9 mouse cellular contexts compared by ENCODE assay signal in genomic region chr10:5600123-5600522, GRCm38 (mm10). TPM values are rescaled to one million over a fixed set of nuclear protein-coding genes. Genes with fewer than 3 reads are reported as not detected.
DNase-seq lines count a peak whose midpoint lies in the region; ATAC-seq and TF ChIP-seq lines count a peak whose summit lies in the region.
"Had no signal": no experiment of that assay in that cellular context is flagged by ENCODE, and none has a peak within 500 bp of the region (broad histone marks: within the 10 kb centered on the region; RNA-seq: fewer than 3 reads in every experiment).

No protein-coding gene starts in this region.

- peak; percentile 86 for TF ChIP-seq CTCF in intestine, postnatal 0 days (IDR thresholded peaks at IDR 0.05; ENCODE audit: low read depth)

- no peak overlapping the region for H3K4me2 ChIP-seq in intestine, postnatal 0 days (replicated peaks; ENCODE audit: low read depth)
- no peak overlapping the region for H3K4me2 ChIP-seq in midbrain, embryonic 13.5 days (replicated peaks)
- H3K4me2 ChIP-seq: stomach, embryonic 15.5 days had no signal

- intact Hi-C loops in left cerebral cortex, postnatal 14 days (cut with DNase I): loop anchor here (2.0 to 5.0 kb wide), 2 partner anchors 37 to 191 kb away; partner anchors contain the start of gene Vip

- 13% methylated on average over 7 of the region's 7 CpGs for WGBS in intestine, postnatal 0 days
- WGBS in midbrain, embryonic 13.5 days: 21% methylated on average over 7 of the region's 7 CpGs

- DNase-seq in 3134 (ENCODE audit: extremely low read depth, insufficient read length, low spot score): peak; percentile 49
- peak; percentile 49 for DNase-seq in Muller cell, postnatal 12 days (ENCODE audit: inconsistent ontology term)
- DNase-seq in cerebellum, adult 9-10 months: peak; percentile 77
- peak; percentile 12 to 61 for DNase-seq in frontal cortex, postnatal 10 days (ENCODE audit: low spot score in 2 of 2)
- peak; percentile 64 to 85 for DNase-seq in left cerebral cortex, postnatal 14 days (ENCODE audit: low spot score in 2 of 2)
- peak; percentile 50 to 68 for DNase-seq in spleen, postnatal 10 days (ENCODE audit: low spot score in 2 of 2)

- no peak overlapping the region for H3K9ac ChIP-seq in intestine, postnatal 0 days (ENCODE audit: low read depth, low read length)
- H3K9ac ChIP-seq in midbrain, embryonic 13.5 days (replicated peaks): no peak overlapping the region
- H3K9ac ChIP-seq: stomach, embryonic 15.5 days had no signal

- no peak overlapping the region for H3K27ac ChIP-seq in intestine, postnatal 0 days (ENCODE audit: low read depth, low read length)
- no peak overlapping the region for H3K27ac ChIP-seq in midbrain, embryonic 13.5 days
- H3K27ac ChIP-seq: stomach, embryonic 15.5 days had no signal

- H3K36me3 ChIP-seq in intestine, postnatal 0 days (ENCODE audit: control insufficient read depth, insufficient read depth): no peaks in the 10 kb centered on the region
- H3K36me3 ChIP-seq in midbrain, embryonic 13.5 days: no peaks in the 10 kb centered on the region
- H3K36me3 ChIP-seq: stomach, embryonic 15.5 days had no signal

- H3K27me3 ChIP-seq in intestine, postnatal 0 days (replicated peaks; ENCODE audit: control insufficient read depth, insufficient read depth, low read length): no peaks in the 10 kb centered on the region
- H3K27me3 ChIP-seq in midbrain, embryonic 13.5 days: no peaks in the 10 kb centered on the region
- H3K27me3 ChIP-seq: stomach, embryonic 15.5 days had no signal

- H3K4me3 ChIP-seq in intestine, postnatal 0 days (ENCODE audit: low read depth, low read length): no peak overlapping the region
- H3K4me3 ChIP-seq in midbrain, embryonic 13.5 days (replicated peaks): no peak overlapping the region
- H3K4me3 ChIP-seq: stomach, embryonic 15.5 days had no signal

- no peaks in the 10 kb centered on the region for H3K9me3 ChIP-seq in intestine, postnatal 0 days (ENCODE audit: control insufficient read depth)
- no peaks in the 10 kb centered on the region for H3K9me3 ChIP-seq in midbrain, embryonic 13.5 days
- H3K9me3 ChIP-seq: stomach, embryonic 15.5 days had no signal

- ATAC-seq in intestine, postnatal 0 days: peak; percentile 25; the same call in 1 of the 2 replicates
- ATAC-seq in midbrain, embryonic 13.5 days: peak; percentile 94

- no peaks in the 10 kb centered on the region for H3K4me1 ChIP-seq in intestine, postnatal 0 days (replicated peaks; ENCODE audit: control insufficient read depth, insufficient read depth, low read length)
- no peaks in the 10 kb centered on the region for H3K4me1 ChIP-seq in midbrain, embryonic 13.5 days (replicated peaks)
- H3K4me1 ChIP-seq: stomach, embryonic 15.5 days had no signal

RNA-seq across cellular contexts. Expression of gene Myct1, which starts 6.5 kb away (rescaled TPM):
- 3.7 and 4.1 TPM in 2 replicates for polyA plus RNA-seq in intestine, postnatal 0 days (2015; fragmentation: Nextera tagmentation; extraction: Ambion mirVana)
- 1 to 10 TPM in 1 of 2 experiments, under 1 TPM in 1; 0.59 to 1.1 TPM for total RNA-seq in left cerebral cortex, postnatal 14 days (2021)
- 0.95 and 1.1 TPM in 2 replicates for polyA plus RNA-seq in midbrain, embryonic 13.5 days (2015; fragmentation: Nextera tagmentation; extraction: Ambion mirVana)

RNA-seq across cellular contexts. Expression of gene Vip, which starts 38.9 kb away (rescaled TPM):
- 33.8 and 35.6 TPM in 2 replicates for polyA plus RNA-seq in intestine, postnatal 0 days (2015; fragmentation: Nextera tagmentation; extraction: Ambion mirVana)
- 10 to 100 TPM; 41.3 to 50.5 TPM for total RNA-seq in left cerebral cortex, postnatal 14 days (2021)
- 1.7 TPM in 2 replicates for polyA plus RNA-seq in midbrain, embryonic 13.5 days (2015; fragmentation: Nextera tagmentation; extraction: Ambion mirVana)

RNA-seq across cellular contexts. Expression of gene Syne1, which starts 48.8 kb away (rescaled TPM):
- polyA plus RNA-seq in intestine, postnatal 0 days (2015; fragmentation: Nextera tagmentation; extraction: Ambion mirVana): 4.3 and 5.7 TPM in 2 replicates
- 100 to 1,000 TPM; 247 to 308 TPM for total RNA-seq in left cerebral cortex, postnatal 14 days (2021)
- 7.3 and 7.5 TPM in 2 replicates for polyA plus RNA-seq in midbrain, embryonic 13.5 days (2015; fragmentation: Nextera tagmentation; extraction: Ambion mirVana)

Comparison
In these comparisons a context has a peak if more than half of its experiments do, and no peak if none do; other contexts are left out.
1. RNA of gene Vip, which starts 38.9 kb away (polyA plus RNA-seq): 33.8 to 35.6 TPM in intestine, postnatal 0 days; 1.7 TPM in midbrain, embryonic 13.5 days; every median in the first group is over 10 times any median in the second.
2. Peak in every context shown above with its lines, with median percentiles within 50 percentile points of each other: DNase-seq.